Mouse (Mus musculus) right cerebral cortex, postnatal 14 days (tissue): Measurements from ENCODE around the gene Zfp280c.

Experiments used
- DNase-seq: peaks from one replicate; pipeline ENCODE4 v3.0.0; 2022

Gene Zfp280c

GRCm38 (mm10) chrX:48594099-48594760, at the start of gene Zfp280c:
TSS of gene Zfp280c (minus strand) at chrX:48594504.
- DNase-seq: peak; percentile 64

GRCm38 (mm10) chrX:48637032-48637431, 42.7 kb upstream of the Zfp280c start:
- no peak for DNase-seq

- DNase-seq: no peak
Observed at GRCm38 (mm10) chrX:48624054-48624420, 29.7 kb upstream of the Zfp280c start.

GRCm38 (mm10) chrX:48623379-48624053, 29.2 kb upstream of the Zfp280c start, which contains the start of gene Slc25a14:
TSS of gene Slc25a14 (plus strand) at chrX:48623413.
- DNase-seq: peak; percentile 69

- DNase-seq: no peak
Observed at GRCm38 (mm10) chrX:48623049-48623378, 28.7 kb upstream of the Zfp280c start.

GRCm38 (mm10) chrX:48604872-48605271, 10.6 kb upstream of the Zfp280c start:
- no peak for DNase-seq

GRCm38 (mm10) chrX:48596906-48597305, 2.6 kb upstream of the Zfp280c start:
- no peak for DNase-seq

- DNase-seq: no peak
Observed at GRCm38 (mm10) chrX:48596053-48596452, 1.7 kb upstream of the Zfp280c start.

GRCm38 (mm10) chrX:48593721-48594098, 594 bp downstream of the Zfp280c start:
- no peak for DNase-seq

- DNase-seq: no peak
Observed at GRCm38 (mm10) chrX:48583332-48583731, 11.0 kb downstream of the Zfp280c start.

- peak; percentile 78 for DNase-seq
Observed at GRCm38 (mm10) chrX:48532175-48532574, 62.1 kb downstream of the Zfp280c start.

GRCm38 (mm10) chrX:48526435-48526834, 67.9 kb downstream of the Zfp280c start:
- DNase-seq: no peak

GRCm38 (mm10) chrX:48525866-48526265, 68.4 kb downstream of the Zfp280c start:
- DNase-seq: no peak

- DNase-seq: no peak
Observed at GRCm38 (mm10) chrX:48525332-48525731, 69.0 kb downstream of the Zfp280c start.

GRCm38 (mm10) chrX:48523512-48523911, 70.8 kb downstream of the Zfp280c start:
- DNase-seq: no peak

- no peak for DNase-seq
Observed at GRCm38 (mm10) chrX:48521651-48522050, 72.7 kb downstream of the Zfp280c start.

- no peak for DNase-seq
Observed at GRCm38 (mm10) chrX:48519549-48520085, 74.7 kb downstream of the Zfp280c start.

- peak; percentile 51 for DNase-seq
Observed at GRCm38 (mm10) chrX:48518808-48519548, 75.3 kb downstream of the Zfp280c start, which contains the start of gene Rab33a. TSS of gene Rab33a (plus strand) at chrX:48519285.

GRCm38 (mm10) chrX:48518211-48518807, 76.0 kb downstream of the Zfp280c start:
- DNase-seq: peak; percentile 50

GRCm38 (mm10) chrX:48513824-48514223, 80.5 kb downstream of the Zfp280c start:
- no peak for DNase-seq

- peak; percentile 84 for DNase-seq
Observed at GRCm38 (mm10) chrX:48513166-48513807, 81.0 kb downstream of the Zfp280c start, which contains the start of gene Aifm1. TSS of gene Aifm1 (minus strand) at chrX:48513563.

- no peak for DNase-seq
Observed at GRCm38 (mm10) chrX:48493763-48494162, 100.5 kb downstream of the Zfp280c start.
